Mouse (Mus musculus) urinary bladder, adult 2 months (tissue): ENCODE measurements around the gene Iars2. TPM values are rescaled to one million over a fixed set of nuclear protein-coding genes. Genes with fewer than 3 reads are reported as not detected.
"Not testable (repeated sequence)": the region's sequence is repeated elsewhere in the genome, so short reads cannot be mapped to it uniquely, and the experiment has no call there.

Source experiments
- DNase-seq: peaks from one replicate; pipeline ENCODE4 v3.0.0; 2022; ENCODE audit warnings: low spot score
- polyA plus RNA-seq: library from polyadenylated mRNA; depleted of rRNA; stranded (reverse); fragments of >200 nt; gene quantifications from 2 replicates; pipeline ENCODE4 v1.2.3, GENCODE M21; 2012

Gene Iars2
- polyA plus RNA-seq, 1 experiment, result 34.3 TPM

DNA sequence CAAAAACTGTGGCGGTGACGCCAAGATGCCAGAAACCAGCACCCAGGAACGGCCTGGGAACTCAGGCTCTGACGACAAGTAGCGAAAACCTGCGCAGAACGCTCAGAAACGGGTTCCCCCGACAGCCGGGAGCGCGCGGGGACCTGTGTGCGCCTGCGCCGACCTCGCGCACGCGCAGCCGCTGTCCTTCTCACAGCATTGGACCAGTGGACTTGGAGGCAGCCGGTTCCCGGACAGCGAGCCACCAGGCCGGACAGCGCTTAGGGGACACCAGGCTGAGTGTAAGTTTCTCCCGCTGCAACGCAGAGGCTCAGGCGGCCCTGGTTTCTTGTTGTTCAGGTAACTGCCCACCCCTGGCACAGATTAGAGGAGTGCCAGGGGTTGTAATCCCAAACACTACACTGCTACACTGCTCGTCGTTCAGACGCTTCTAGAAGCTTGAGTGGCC is 2.8 kb upstream of the Iars2 start, which contains the start of gene Bpnt1:
Gene Bpnt1 (plus strand): TSS at position 167 of the 448 bp plus-strand sequence.
- peak; percentile 85 for DNase-seq

DNA sequence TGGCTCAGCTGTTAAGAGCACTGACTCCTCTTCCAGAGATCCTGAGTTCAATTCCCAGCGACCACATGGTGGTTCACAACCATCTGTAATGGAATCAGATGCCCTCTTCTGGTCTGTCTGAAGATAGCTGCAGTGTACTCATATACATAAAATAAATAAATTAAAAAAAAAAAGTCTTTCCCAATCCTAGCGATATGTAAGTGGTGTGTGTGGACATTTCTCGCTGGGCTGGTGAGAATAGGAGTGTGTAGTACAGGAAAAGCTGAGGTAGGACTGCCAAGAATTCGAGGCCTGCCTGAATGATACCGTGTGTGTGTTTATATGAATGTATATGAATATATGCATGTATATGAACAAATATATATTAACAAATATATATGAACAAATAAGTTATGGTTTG is 2.2 kb upstream of the Iars2 start:
- DNase-seq, result no peak

DNA sequence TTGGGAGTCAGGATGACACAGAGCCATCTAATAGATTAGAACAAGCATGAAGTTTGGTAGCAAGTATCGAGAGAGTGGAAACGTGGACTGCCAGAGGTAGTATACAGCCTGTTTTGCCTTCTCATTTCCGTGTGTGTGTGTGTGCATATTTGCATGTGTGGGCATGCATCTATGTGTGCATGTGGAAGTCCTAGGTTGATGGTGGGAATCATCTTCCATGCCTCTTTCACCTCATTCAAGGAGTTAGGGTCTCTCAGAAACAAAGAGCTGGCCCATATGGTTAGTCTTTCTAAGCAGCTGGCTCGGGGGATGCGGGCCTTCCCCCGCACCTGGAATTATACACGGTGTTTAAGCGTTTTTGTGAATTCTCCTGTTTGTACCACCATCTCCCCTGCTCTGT is 655 bp upstream of the Iars2 start:
- DNase-seq, result no peak

DNA sequence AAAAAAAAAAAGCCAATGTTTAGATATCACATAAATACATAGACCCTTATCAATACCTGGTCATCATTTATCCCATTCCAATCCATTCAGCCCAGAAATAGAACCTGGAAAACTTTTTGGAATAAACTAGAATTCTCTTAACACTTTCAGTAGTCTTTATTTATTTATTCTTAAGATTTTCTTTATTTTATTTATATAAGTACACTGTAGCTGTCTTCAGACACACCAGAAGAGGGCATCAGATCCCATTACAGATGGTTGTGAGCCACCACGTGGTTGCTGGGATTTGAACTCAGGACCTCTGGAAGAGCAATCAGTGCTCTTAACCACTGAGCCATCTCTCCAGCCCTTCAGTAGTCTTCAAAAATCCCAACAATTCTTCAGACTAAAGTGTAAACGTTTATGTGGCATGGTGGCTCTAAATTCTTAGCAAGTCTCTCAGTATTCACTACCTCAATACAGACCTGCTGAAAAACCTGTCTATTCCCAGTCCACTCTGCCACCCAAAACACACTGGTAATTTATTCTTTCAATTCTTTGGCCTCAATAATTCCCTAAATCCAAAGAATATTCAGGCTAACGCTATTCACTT is 1.3 kb downstream of the Iars2 start:
- not testable (repeated sequence) for DNase-seq

DNA sequence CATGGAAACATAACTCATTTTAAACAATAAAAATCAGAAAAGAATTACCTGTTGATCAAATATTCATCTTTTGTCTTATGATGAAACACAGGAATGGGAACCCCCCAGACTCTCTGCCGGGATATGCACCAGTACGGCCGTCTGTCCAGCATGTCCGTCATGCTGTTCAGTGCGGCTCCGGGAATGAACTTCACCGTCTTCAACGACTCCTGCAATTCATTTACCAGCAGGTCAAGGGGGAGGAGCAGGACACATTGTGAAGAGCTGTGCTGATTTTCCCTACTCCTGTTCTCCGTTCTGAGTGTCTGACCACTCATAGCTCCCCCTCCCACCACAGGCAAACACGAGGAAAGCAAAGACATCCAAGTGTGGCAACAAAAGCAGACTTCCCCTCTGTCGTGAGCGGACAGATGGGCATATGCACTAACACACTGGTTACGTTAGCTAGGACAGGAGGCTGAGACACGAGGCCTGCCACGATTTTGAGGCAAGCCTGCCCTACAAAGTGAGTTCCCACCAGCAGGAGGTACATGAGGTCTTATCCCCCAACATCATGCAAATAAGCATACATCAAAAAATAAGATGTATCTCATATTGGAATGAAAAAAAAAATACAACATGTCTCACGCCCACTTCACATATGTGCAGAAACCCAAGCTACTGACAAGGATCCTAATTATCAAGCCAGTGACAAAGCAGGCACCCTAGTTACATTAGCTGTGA is 13.2 kb downstream of the Iars2 start:
- DNase-seq, result no peak

DNA sequence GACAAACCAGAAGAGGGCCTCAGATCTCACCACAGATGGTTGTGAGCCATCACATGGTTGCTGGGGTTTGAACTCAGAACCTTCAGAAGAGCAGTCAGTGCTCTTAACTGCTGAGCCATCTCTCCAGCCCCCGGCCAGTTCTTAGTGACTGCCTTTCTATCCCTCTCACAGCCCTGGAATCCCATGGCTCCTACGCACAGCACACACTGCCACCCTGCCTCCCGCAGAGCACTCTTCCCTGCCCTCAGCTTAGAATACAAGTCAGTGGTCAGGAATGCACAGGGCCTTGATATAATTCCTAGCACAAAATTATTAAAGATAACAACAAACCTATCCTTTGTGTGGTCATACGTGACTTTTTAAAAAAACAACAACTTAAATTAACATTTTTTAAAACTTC is 14.7 kb downstream of the Iars2 start:
- DNase-seq, result no peak

DNA sequence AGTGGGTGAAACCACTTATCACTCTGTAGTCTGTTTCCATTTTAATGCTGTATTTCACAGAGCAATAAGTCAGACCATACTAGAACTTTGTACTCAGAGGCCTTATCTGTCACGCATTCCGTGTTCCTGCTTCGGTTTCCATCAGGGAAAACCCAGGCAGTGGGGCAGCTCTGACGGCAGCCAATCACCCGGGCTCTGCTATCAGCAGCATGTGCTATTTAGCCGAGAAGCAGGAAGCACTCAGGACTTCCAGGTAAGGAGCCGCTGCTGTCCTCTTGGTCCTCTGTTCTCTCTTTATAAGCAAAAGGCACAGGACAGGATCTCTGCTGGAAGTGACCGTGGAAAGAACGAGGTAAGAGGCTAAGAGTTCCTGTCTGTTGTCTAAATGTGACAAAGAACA is 17.2 kb downstream of the Iars2 start:
- DNase-seq, result no peak

DNA sequence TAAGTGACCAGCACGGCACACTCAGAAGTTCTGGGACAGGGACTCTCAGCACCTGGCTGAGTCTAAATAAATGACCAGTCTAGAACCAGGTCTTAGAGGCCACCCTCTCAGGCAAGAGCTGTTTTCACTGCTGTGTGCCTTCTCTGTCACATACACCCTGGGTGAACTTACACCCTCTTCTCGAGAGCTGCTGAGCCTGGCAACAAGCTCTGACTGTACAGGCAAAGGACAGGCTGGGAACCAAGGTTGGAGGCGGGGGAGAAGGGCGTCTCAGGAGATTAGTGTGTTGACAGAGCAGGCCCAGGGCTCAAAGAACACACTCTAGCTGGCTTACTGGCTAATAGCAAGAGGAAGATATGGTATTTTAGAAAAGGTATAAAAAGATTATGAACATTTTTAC is 20.3 kb downstream of the Iars2 start:
- DNase-seq, result no peak

DNA sequence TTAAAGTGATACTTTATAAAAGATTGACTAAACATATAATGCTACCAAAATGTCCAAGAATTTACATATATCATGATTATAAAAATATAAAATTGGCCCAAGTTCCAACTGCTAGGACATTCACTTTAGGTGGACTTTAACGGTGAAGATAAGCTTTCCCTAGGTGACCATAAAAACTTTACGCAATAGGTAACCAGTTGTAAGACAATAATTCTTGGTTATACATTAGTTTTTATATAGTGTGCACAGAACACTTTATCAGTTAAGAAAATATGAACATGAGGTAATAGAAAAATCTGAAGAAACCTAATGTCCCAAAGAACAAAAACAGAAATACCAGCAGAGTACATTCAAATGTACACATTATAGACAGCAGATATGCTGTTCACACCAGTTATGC is 20.9 kb downstream of the Iars2 start:
- no peak for DNase-seq

DNA sequence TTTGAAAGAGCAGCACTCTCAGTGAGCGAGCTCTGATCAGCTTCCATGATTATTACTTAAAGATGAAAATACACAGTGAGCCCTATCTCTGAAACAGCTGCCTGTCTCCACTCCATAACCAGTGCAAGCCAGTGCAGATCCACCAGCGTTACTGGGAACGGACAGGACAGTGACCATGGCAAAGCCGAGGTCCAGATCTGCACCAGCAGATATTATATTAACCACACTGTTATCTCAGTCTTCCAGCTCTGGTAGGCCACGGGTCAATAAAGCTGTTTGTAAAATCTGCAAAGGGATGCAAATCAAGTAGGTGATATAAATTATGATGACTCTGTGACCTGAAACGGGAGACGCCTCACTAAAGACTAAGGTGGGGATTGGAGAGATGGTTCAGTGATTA is 21.6 kb downstream of the Iars2 start:
- DNase-seq, result no peak

DNA sequence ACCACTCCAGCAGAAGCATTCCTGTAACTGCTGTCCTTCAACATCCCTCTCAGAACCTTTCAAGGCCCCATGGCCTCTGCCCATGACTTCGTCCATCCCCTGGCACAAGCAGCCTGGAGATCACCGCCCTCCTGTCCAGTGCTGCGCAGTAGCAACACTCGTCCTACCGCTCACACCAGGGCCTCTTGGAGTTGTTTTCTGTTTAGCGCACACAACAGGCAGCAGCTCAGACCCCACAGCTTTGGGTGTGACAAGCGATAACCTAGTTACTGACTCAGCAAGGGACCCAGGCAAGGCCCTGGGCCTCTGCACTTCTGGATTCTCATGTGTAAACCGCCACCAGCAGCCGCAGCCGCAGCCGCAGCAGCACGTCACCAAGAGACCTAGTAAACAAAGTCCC is 22.4 kb downstream of the Iars2 start:
- DNase-seq, result no peak

DNA sequence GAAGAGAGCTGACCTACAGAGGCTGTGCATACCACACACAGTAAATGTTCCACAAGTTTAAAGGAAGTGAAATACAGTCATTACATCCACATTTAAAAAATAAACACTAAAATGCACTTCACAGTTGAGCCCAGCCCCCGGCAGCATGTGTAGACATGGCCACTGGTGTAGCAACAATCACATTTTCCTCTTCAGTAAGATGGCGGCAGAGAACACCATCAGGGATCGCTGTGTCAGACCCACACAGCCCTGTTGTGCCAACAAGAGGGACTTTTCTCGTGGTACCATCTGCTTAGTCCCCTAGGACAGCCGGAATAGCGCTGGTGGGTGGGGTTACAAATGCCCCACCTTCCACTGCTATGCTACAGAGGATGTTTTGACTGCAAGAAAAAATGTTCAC is 26.4 kb downstream of the Iars2 start:
- no peak for DNase-seq

DNA sequence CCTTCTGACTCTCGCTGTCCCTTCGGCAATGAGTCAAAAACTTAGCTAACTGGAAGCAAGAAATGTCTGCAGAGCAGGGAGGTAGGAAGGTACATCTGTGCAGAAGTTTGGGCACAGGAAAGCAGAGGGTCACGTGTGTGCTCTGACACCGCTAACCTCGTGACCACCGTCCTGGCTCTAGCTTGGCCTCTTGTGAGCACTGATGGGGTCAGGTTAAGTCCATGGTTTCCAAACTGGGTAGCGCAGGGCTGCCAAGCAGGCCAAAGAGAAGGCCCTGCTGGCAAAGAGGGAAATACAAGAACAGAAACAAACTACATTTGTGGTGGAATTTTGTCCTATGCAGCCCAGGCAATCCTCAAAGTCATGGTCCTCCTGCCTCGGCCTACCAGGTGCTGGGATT is 30.7 kb downstream of the Iars2 start:
- no peak for DNase-seq

DNA sequence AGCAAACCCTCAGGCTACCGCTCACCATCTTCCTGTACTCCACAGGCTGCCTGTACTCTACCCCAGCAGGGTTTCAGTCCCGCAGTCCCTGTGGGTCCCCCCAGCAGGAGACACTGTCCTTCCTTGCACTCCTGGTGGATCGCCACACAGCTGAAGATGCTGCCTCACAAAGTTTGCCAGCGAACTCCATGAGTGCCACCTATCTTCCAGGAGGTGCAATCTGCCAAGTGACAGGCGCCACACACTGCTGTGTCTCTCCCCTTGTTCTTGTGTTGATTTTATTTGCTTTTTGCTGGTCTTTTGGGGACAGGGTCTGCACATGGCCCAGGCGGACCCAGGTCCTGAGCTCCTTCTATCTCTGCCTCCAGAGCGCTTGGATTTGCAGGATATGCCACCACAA is 32.3 kb downstream of the Iars2 start:
- DNase-seq, result no peak

DNA sequence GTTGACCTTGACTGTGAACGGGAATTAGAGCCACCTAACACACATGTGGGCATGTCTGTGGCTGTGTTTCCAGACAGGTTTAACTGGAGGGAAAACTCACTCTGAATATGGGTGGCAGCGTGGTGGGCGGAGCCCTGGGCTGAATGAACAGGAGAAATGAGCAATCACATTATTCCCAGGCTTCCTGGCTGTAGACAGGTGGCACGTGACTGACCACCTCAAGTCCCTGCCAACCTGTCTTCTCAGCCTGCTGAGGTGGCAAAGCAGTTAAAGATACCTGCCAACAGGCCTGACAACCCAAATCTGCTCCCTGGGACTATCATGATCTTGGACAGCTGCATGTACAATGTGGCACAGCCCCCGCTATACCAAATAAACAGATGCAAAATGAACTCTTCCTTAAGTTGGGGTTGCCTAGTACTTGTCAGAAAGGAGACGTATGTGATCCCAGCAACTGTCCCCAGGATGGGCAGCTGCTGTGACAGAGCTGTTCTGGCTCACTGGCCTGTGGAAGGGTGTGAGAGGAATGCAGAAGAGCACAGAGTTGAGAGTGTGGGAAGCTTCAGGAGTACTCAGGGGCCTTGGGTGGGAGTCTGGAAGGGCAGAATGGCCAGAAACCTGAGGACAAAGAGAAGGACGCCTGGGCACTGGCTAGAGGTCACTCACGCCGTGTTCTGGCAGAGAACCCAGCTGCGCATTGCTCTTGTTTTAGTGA is 36.4 kb downstream of the Iars2 start:
- no peak for DNase-seq

DNA sequence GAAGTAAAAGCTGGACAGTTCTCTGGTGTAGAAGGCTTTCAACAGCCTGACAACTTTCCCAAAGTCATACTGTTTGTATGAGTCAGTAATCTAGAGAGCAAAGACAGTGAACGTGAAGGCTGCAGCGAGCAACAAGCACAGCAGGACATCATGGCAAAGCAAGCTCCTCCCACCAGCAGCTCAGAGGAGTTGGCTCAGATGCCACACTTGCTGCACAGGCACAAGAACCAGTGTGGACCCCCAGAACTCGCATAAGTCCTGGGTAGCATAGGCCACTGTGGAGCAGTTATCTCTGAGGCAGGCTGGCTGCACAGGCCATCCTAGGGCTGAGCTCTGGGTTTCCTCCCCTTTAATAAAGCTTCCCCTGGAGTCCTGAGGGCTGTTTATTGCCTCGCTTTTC is 37.9 kb downstream of the Iars2 start:
- DNase-seq, result no peak

DNA sequence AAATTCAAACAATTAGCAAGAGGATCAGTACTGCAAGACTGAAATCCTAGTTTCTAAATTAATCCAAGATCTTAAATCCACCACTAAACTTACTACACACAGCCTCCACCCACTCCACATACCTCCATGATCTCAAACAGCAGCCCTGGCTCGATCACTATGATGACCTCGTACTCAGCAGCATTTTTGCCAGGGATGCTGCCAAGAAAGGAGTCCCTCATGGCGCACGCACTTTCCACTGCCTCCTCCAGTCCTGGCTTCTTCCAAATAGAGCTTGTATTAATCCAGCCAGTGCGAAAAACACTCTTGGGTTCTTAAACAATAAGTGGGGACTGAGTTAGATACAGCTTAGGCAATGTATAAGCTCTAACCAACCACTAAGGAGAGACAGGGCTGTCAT is 40.0 kb downstream of the Iars2 start:
- DNase-seq, result no peak

DNA sequence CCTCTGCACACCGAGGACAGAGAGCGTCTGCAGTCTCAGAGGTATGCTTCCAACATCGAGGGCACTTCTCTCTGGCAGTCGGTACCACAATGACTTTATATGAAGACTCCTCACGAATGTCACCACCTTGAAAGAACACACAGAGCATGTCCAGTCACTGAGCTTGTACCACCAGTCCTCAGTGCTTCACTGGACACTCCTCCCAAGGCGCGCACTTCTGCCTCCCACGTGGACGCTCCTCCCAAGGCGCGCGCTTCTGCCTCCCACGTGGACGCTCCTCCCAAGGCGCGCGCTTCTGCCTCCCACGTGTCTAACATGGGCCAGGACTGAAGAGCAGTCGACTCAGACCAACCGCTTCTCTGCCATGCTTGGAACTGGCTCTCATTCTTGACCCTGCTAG is 42.1 kb downstream of the Iars2 start:
- no peak for DNase-seq

DNA sequence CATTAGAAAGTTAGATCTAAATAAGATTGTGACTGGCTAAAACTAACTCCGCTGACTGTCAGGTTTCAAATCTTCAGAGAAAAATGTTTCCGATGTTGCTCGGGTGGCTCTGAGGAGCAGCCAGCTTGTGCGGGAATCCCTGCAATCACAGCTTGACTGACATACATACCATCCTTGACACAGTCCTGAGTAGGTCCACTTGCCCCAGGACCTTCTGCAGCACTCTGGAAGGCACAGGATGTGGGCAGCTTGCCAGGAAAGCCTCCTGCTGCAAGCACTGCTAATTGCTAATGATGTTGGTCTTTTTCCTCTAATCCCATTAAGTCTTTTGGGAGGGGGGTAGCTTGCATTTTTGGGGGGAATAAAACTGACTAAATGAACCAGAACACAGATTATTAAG is 44.0 kb downstream of the Iars2 start:
- no peak for DNase-seq

DNA sequence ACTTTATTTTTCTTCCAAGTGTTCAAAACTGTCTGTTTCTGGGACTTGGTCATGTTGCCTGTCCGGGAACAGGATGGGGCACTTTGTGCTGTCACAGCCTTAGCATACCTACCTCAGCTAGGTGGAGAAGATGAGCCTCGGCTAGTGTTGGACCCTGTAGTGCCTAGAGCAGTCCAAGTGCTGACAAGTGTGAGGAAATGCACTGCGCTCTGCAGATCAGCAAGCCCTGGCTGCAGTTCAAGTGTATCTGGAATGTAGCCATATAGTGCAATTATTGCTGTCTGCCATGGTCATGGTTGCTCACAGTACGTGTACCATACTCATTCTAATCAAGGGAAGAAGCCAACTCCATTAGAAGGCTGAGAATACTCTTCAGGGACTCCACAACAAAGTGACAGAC is 44.5 kb downstream of the Iars2 start:
- DNase-seq, result no peak

DNA sequence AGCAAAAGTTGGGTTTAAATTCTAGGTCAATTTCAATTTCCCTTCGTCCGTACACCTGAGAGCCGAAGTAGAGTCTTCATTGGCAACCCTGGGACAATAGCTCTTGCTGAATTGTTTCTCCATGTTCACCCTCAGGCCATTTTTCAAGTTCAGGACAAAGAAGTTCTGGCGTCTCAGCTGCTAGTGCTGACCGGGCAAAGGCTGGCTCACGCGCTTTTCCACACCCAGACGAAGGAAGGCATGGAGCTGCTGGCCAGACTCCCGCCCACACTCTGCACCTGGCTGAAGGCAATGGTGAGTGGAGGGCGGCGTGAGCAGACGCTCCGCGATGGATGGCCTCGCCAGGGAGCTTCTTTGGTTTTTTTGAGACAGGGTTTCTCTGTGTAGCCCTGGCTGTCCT is 45.9 kb downstream of the Iars2 start:
- DNase-seq, result no peak

DNA sequence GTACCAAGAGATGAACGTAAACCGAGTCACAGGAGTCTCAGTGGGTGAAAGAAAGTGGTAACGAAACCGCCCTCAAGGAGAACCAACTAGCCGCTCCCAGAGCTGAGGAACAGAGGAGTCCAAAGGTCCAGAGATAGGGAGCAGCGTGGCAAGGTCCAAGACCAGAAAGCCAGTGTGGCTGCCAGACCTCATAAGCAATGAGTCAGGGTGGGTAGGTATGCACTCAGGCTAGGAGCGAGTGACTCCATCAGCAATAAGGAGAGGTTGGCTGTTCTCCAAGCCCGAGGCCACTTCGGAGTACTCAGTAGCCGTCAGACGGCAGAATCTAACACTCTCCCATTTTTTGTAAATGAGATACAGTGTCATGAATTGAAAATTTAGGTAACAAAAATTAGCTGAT is 46.4 kb downstream of the Iars2 start:
- DNase-seq, result no peak

DNA sequence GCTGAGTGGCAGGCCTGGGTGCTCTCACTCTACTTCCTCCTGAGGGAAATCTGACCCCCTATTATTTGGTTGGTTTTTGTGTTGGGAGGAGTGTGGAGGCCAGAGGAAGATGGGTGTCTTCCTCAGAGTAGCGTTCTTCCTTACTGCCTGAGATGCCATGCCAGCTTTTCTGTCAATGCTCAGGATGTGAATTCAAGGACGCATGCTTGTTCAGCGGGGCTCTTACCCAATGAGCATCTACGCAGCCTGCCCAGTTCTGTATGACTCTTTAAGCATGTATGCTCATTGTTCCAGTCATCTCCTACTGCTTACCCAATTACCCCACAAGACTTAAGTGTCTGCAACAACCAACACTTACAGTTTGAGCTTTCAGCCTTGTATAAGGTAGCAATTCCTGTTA is 48.6 kb downstream of the Iars2 start:
- DNase-seq, result no peak
